Mouse (Mus musculus) bone marrow, adult 2 months (tissue): Measurements from ENCODE around the gene Il24.

ENCODE experiments used
- CTCF ChIP-seq: fragments of 200-500 bp; IDR thresholded peaks from 2 replicates; pipeline ENCODE4 v1.5.1; 2011; ENCODE audit warnings: low read length, control low read depth; ENCODE audit not compliant: control insufficient read depth, insufficient read depth
- POLR2A ChIP-seq: fragments of 200-500 bp; IDR thresholded peaks from 2 replicates; pipeline ENCODE4 v1.6.1; 2011; ENCODE audit warnings: low read depth, mild to moderate bottlenecking, control low read depth, low read length, borderline replicate concordance; ENCODE audit not compliant: control insufficient read depth

DNA sequence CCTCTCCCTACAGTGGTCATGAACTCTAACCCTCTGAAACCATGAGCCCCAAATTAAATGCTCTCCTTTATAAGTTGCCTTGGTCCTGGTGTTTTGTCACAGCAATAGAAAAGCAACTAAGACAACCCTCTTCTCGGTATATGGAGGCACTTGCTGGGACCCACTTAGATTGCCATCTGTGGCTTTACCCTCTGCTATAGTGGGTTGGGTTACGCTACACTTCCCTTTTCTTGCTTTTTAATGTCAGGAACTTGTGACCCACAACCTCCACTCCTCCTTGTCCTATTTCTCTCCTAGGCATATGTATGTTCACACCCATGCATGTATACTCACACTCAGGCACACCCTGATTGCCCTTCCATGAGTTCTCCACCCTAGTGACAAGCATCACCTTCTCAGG, 14.3 kb downstream of the Il24 start:
- TF ChIP-seq POLR2A (no peak), CTCF (no peak)
